Mouse (Mus musculus) cerebellum, adult 2 months (tissue): ENCODE results near the gene Pzp.

Experiments used
- CTCF ChIP-seq: fragments of 200-500 bp; IDR thresholded peaks from 2 replicates; pipeline ENCODE4 v1.5.1; 2011; ENCODE audit warnings: low read depth, mild to moderate bottlenecking, control low read depth, low read length, moderate library complexity, borderline replicate concordance; ENCODE audit not compliant: insufficient read depth
- POLR2A ChIP-seq: fragments of 200-500 bp; IDR thresholded peaks from 2 replicates; pipeline ENCODE4 v1.6.1; 2011; ENCODE audit warnings: low read length, control low read depth, borderline replicate concordance; ENCODE audit not compliant: insufficient read depth

DNA sequence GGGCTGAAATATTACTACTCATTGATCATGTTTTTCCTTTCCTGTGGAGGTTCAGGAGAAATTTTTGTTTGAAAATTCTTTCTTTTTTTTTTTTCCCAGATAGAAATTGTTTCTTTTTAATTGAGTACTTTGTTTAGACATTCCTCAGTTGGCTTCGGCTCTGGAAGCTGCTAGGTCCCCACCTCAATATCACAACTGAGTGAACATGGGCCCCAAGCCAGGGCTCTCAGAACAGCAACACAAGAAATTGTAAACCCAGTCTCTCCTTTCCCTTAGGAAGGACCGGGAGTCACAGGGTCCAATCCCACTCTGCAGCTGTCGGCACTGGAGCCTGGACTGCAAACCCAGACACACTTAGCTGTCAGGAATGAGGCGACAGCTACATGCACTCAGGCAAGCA is 2.0 kb upstream of the Pzp start:
- TF ChIP-seq CTCF: no peak
- no peak for TF ChIP-seq POLR2A
